Mouse (Mus musculus) skeletal muscle tissue, postnatal 0 days (tissue): ENCODE measurements around the gene Gk. TPM values are rescaled to one million over a fixed set of nuclear protein-coding genes. Genes with fewer than 3 reads are reported as not detected.

Experiments
- polyA plus RNA-seq: library from polyadenylated mRNA; unstranded; fragments of >200 nt; fragmentation: Nextera tagmentation; extraction: Ambion mirVana; gene quantifications from 2 replicates; pipeline ENCODE4 v1.2.1, GENCODE M21; 2015

Gene Gk
- 4.3 and 5.2 TPM in 2 replicates for polyA plus RNA-seq

DNA sequence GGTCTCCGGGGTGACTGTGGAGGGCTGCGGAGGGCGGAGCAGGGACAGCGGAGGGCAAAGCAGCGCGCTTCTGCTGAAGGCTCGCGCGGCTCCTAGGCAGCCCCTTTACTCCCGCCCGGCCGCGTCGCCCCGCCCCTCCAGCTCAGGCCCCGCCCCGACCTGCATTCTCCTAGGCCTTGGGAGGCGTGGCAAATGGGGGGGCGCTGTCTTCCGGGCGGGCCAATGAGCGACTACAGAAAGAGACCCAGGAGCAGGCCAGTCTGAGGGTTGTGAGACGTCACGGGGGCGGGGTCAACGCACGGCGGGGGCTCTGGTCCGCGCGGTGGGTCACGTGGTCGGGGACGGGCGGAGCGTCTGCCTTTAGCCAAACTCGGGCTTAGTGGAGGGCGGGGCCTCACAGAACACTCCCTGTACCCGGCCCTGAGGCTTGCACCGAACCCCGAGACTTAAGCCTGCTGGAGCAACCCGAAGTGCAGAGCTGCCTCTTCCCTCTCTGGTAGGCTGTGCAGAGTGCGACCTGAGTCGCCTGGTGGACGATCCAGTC lies at the start of gene Gk:
Gk (minus strand) TSS at position 276 of the 544 bp plus-strand sequence.

Other genes with a start within 250 kb of the Gk start
- gene Tab3, start 202.8 kb downstream of the Gk start, polyA plus RNA-seq: 0.82 and 1.3 TPM in 2 replicates
- gene 5430427O19Rik, start 93.5 kb upstream of the Gk start, polyA plus RNA-seq: 0.15 and 0.23 TPM in 2 replicates